Mouse (Mus musculus) liver, postnatal 0 days (tissue): Measurements from ENCODE around the gene U2af1l4.

Experiments used
- CTCF ChIP-seq: sonication (generic); IDR thresholded peaks from 2 replicates; pipeline ENCODE4 v1.5.1; 2016; ENCODE audit warnings: antibody characterized with exemption, low read depth
- EP300 ChIP-seq: IDR thresholded peaks from 2 replicates; pipeline ENCODE4 v1.6.1; 2016; ENCODE audit warnings: antibody characterized with exemption, low read depth, mild to moderate bottlenecking

DNA sequence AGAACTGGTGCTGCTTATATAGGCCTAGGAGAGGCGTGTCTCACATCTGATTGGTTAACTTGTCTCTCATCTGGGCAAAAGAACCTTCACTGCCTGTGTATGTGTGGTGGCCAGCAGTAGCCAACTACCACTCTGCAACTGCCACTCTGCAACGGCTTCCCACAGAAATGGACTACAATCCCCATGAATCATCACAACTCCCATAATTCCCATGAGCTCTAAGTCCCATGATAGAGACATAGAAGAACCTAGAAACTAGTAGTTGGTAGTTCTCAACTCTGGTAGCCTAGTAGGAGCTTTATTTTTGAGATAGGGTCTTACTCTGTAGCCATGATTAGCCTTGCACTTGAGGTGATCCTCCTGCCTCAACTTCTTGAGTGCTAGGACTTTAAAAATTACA lies 13.2 kb upstream of the U2af1l4 start:
- TF ChIP-seq CTCF = no peak
- no peak for TF ChIP-seq EP300
